In the genomic region with DNA sequence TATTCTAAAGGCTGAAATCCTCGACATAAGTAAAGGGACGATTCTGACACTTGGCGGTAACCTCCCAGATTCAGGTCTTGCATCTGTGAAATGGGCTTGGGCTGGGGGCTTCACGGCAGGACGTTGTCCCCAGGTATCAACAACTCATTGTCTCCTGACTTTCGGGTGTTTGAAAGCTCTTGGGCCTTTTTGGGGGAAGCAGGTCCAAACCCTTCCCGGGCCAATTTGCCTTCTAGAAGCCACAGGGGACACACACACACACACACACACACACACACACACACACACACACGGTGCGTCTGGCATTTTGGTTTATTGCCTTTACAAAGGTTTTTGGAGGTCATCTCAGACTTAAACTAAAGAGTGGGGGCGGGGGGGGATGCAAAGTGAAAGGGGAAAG, we compare ENCODE assay signal across 10 mouse cellular contexts. TPM values are rescaled to one million over a fixed set of nuclear protein-coding genes. Genes with fewer than 3 reads are reported as not detected.
DNase-seq lines count a peak whose midpoint lies in the region; ATAC-seq lines count a peak whose summit lies in the region.
"Had no signal": no experiment of that assay in that cellular context is flagged by ENCODE, and none has a peak within 500 bp of the region (broad histone marks: within the 10 kb centered on the region; RNA-seq: fewer than 3 reads in every experiment).

No protein-coding gene starts in this region.

- peaks cover 8% of the 10 kb centered on the region; the same call in 1 of the 2 replicates for H3K4me1 ChIP-seq in heart, embryonic 11.5 days (ENCODE audit: control insufficient read depth, insufficient read depth, low read length)
- H3K4me1 ChIP-seq in megakaryocyte, embryonic 14.5 days: peaks cover 16% of the 10 kb centered on the region
- peaks cover 6% of the 10 kb centered on the region for H3K4me1 ChIP-seq in limb, embryonic 11.5 days (ENCODE audit: control insufficient read depth, insufficient read depth, low read length)
- H3K4me1 ChIP-seq in stomach, embryonic 15.5 days: peaks cover 5% of the 10 kb centered on the region

- peak overlapping the region; percentile 66 for H3K4me2 ChIP-seq in heart, embryonic 11.5 days
- H3K4me2 ChIP-seq in limb, embryonic 11.5 days (ENCODE audit: low read depth, severe bottlenecking): no peak overlapping the region
- peak overlapping the region; percentile 46; the same call in 1 of the 2 replicates for H3K4me2 ChIP-seq in stomach, embryonic 15.5 days

- intact Hi-C loops in heart, postnatal 25 days (cut with DNase I): no loop called here

- H3K27me3 ChIP-seq in heart, embryonic 11.5 days (ENCODE audit: control insufficient read depth, insufficient read depth, low read length): peaks cover 86% of the 10 kb centered on the region
- H3K27me3 ChIP-seq in megakaryocyte, embryonic 14.5 days (replicated peaks): peaks cover 87% of the 10 kb centered on the region
- H3K27me3 ChIP-seq in limb, embryonic 11.5 days (ENCODE audit: control insufficient read depth, insufficient read depth, low read length): peaks cover 50% of the 10 kb centered on the region
- peaks cover 79% of the 10 kb centered on the region for H3K27me3 ChIP-seq in stomach, embryonic 15.5 days (replicated peaks)

- H3K9me3 ChIP-seq in heart, embryonic 11.5 days (replicated peaks; ENCODE audit: control insufficient read depth, low read length): no peaks in the 10 kb centered on the region
- 0 out of 2 replicates have a peak, but pooled peaks cover 5% of the 10 kb centered on the region for H3K9me3 ChIP-seq in megakaryocyte, embryonic 14.5 days
- no peaks in the 10 kb centered on the region for H3K9me3 ChIP-seq in limb, embryonic 11.5 days (ENCODE audit: control insufficient read depth, low read length)
- H3K9me3 ChIP-seq in stomach, embryonic 15.5 days: no peaks in the 10 kb centered on the region

- H3K4me3 ChIP-seq in heart, embryonic 11.5 days (ENCODE audit: low read depth, low read length): peak overlapping the region; percentile 38
- H3K4me3 ChIP-seq in megakaryocyte, embryonic 14.5 days (replicated peaks): peak overlapping the region; percentile 86
- H3K4me3 ChIP-seq in limb, embryonic 11.5 days (ENCODE audit: low read depth, low read length): no peak overlapping the region; the same call in 1 of the 2 replicates
- H3K4me3 ChIP-seq in stomach, embryonic 15.5 days (replicated peaks): no peak overlapping the region

- H3K36me3 ChIP-seq in heart, embryonic 11.5 days (ENCODE audit: control insufficient read depth, insufficient read depth, low read length): no peaks in the 10 kb centered on the region
- H3K36me3 ChIP-seq in megakaryocyte, embryonic 14.5 days (replicated peaks; ENCODE audit: low read length): no peaks in the 10 kb centered on the region
- no peaks in the 10 kb centered on the region for H3K36me3 ChIP-seq in limb, embryonic 11.5 days (ENCODE audit: control insufficient read depth, insufficient read depth, low read length)
- H3K36me3 ChIP-seq in stomach, embryonic 15.5 days: no peaks in the 10 kb centered on the region

- no peak for ATAC-seq in heart, embryonic 11.5 days (replicated peaks; ENCODE audit: insufficient number of reproducible peaks, low FRiP score, low TSS enrichment)
- no peak for ATAC-seq in megakaryocyte, adult 5-6 weeks (ENCODE audit: poor library complexity, severe bottlenecking)
- no peak for ATAC-seq in limb, embryonic 11.5 days (ENCODE audit: insufficient number of reproducible peaks, low FRiP score, low TSS enrichment, low read depth)
- no peak for ATAC-seq in stomach, embryonic 15.5 days (ENCODE audit: insufficient read depth, low FRiP score, low read depth)

- H3K9ac ChIP-seq in heart, embryonic 11.5 days (ENCODE audit: low read depth, low read length): no peak overlapping the region
- no peak overlapping the region for H3K9ac ChIP-seq in limb, embryonic 11.5 days (ENCODE audit: low read length)
- no peak overlapping the region for H3K9ac ChIP-seq in stomach, embryonic 15.5 days

- H3K27ac ChIP-seq in heart, embryonic 11.5 days (ENCODE audit: low read depth, low read length): no peak overlapping the region
- H3K27ac ChIP-seq in limb, embryonic 11.5 days (replicated peaks; ENCODE audit: low read depth, low read length): no peak overlapping the region
- no peak overlapping the region for H3K27ac ChIP-seq in stomach, embryonic 15.5 days

- WGBS in heart, embryonic 11.5 days (ENCODE audit: insufficient replicate concordance): 2% methylated on average over 10 of the region's 10 CpGs
- 0% methylated on average over 10 of the region's 10 CpGs for WGBS in limb, embryonic 11.5 days
- under 1% methylated on average over 10 of the region's 10 CpGs for WGBS in stomach, embryonic 15.5 days

- DNase-seq in heart, postnatal 25 days (ENCODE audit: low spot score): no peak
- DNase-seq in limb, embryonic 11.5 days (ENCODE audit: low spot score): peak; percentile 45
- no peak for DNase-seq in adrenal gland, adult 2 months
- DNase-seq in gastrocnemius, postnatal 10 days: no peak
- DNase-seq: cerebellum, adult 11-12 months had no signal

RNA-seq across cellular contexts. Expression of a gene that starts 23.6 kb away (rescaled TPM):
- not detected in 2 replicates for polyA plus RNA-seq in heart, embryonic 11.5 days (2014; fragmentation: Nextera tagmentation; extraction: Ambion mirVana)
- total RNA-seq in heart, postnatal 25 days (2021): not detected
- polyA plus RNA-seq in megakaryocyte, embryonic 14.5 days (2012; ENCODE audit: insufficient read depth, low replicate concordance): not detected in 2 replicates
- total RNA-seq in megakaryocyte, adult 5-6 weeks (2015): not detected in 2 replicates
- not detected in 2 replicates for total RNA-seq in megakaryocyte, adult 5-6 weeks (2017)
- polyA plus RNA-seq in limb, embryonic 11.5 days (2014; fragmentation: Nextera tagmentation; extraction: Ambion mirVana): not detected in 2 replicates
- not detected in 2 replicates for polyA plus RNA-seq in stomach, embryonic 15.5 days (2015; fragmentation: Nextera tagmentation; extraction: Ambion mirVana)
- not detected for total RNA-seq in adrenal gland, adult 2 months (2021)
- not detected in 2 replicates for polyA plus RNA-seq in adrenal gland, adult 2 months (2012; rRNA removed)
- total RNA-seq in gastrocnemius, postnatal 10 days (2021): not detected
- polyA plus RNA-seq: C2C12 had no signal

RNA-seq across cellular contexts. Expression of a gene that starts 25.6 kb away (rescaled TPM):
- not detected in 2 replicates for polyA plus RNA-seq in heart, embryonic 11.5 days (2014; fragmentation: Nextera tagmentation; extraction: Ambion mirVana)
- not detected for total RNA-seq in heart, postnatal 25 days (2021)
- not detected in 2 replicates for polyA plus RNA-seq in megakaryocyte, embryonic 14.5 days (2012; ENCODE audit: insufficient read depth, low replicate concordance)
- not detected in 2 replicates for total RNA-seq in megakaryocyte, adult 5-6 weeks (2015)
- not detected in 2 replicates for total RNA-seq in megakaryocyte, adult 5-6 weeks (2017)
- polyA plus RNA-seq in limb, embryonic 11.5 days (2014; fragmentation: Nextera tagmentation; extraction: Ambion mirVana): not detected in 2 replicates
- polyA plus RNA-seq in stomach, embryonic 15.5 days (2015; fragmentation: Nextera tagmentation; extraction: Ambion mirVana): 0.06 TPM in 1 of 2 replicates, not detected in the other
- not detected for total RNA-seq in adrenal gland, adult 2 months (2021)
- polyA plus RNA-seq in adrenal gland, adult 2 months (2012; rRNA removed): not detected in 2 replicates
- total RNA-seq in gastrocnemius, postnatal 10 days (2021): not detected
- polyA plus RNA-seq: C2C12 had no signal

Comparison
In these comparisons a context has a peak if more than half of its experiments do, and no peak if none do; other contexts are left out.
1. H3K4me3 ChIP-seq: peak in heart, embryonic 11.5 days (single experiment) and megakaryocyte, embryonic 14.5 days (single experiment); none in limb, embryonic 11.5 days (single experiment) and stomach, embryonic 15.5 days (single experiment).